Mouse (Mus musculus): ENCODE measurements around the gene Trio.

Trio gene

DNA sequence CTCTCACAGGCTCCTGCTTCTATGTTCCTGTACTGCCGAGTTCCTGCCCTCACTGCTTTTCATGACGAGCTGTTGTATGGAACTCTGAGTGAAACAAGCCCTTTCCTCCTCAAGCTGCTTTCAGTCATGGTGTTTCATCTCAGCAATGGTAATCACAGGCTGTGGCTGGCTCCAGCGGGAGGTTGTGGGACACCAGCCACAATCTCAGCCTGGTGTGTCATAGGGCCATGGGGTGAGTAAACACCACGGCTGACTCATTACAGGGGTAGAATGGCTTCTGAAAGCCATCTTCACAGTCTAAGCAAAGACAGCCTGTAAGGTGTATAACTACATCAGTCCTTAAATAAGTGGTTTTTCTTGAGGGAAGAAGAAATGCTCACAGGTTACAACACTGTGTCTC, 175.7 kb downstream of the Trio start:
- in situ Hi-C loops (cut with MboI, MseI), result loop anchor here (5.0 to 25.0 kb wide), 2 partner anchors 93 to 188 kb away; no protein-coding TSS in a partner anchor

DNA sequence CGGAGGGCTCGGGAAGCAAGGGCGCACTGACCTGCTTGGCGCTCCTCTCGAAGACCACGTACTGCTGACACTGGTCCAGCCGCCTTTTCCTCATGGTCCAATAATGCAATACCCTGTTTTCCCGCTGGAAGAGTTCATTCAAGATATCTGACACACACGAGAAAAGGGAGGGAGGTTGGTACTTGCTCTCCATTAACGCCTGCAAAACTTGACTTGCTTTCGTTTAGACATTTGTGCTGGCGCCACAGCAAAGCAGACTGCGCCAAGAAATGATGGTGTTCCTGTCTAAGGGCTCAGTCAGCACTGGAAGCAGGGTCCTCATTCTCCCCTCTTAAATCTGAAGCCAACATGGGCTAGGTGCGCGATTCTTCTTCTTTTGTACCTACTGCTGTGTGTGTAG, 184.0 kb downstream of the Trio start:
- in situ Hi-C loops (cut with MboI, MseI), result loop anchor here (25.0 kb wide), 1 partner anchor 179 kb away; no protein-coding TSS in a partner anchor

DNA sequence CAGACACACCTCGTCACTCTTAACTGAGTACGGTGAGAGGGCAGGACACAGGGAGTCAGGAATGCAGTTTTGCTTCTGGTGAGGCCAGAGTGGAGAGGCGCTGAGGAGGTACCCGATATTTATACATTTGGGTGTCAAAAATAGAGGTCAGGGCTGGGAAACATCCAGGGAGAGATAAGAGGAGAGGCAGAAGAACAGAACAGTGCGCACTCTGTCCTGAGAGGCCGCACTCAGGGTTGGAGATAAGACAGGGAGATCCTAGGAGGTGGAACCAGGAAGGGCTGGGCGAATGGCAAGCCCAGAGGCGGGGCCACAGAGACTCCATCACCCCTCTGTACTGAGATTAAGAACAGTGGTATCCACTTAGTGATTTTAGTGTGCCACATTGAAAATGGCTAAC, 185.1 kb downstream of the Trio start:
- in situ Hi-C loops (cut with MboI, MseI), result loop anchor here (25.0 kb wide), 1 partner anchor 178 kb away; no protein-coding TSS in a partner anchor

DNA sequence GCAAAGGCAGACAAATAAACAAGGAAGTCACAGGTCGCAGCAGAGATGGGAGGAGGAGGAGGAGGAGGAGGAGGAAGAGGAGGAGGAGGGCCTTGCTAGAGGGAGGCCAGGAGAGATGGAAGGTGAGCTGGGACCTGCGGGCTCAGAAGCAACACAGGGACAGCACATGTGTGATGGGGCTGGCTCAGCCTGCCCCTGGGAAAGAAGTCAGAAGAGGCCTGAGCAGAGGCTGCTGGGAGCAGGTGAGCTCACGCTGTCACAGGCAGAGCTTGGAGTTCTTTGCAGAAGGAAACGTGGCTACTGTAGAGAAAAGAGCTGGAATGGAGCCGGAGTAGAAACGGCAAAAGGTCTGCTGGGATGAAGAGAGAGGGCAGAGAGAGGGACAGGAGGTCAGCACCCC, 185.5 kb downstream of the Trio start:
- in situ Hi-C loops (cut with MboI, MseI), result loop anchor here (25.0 kb wide), 1 partner anchor 178 kb away; no protein-coding TSS in a partner anchor

DNA sequence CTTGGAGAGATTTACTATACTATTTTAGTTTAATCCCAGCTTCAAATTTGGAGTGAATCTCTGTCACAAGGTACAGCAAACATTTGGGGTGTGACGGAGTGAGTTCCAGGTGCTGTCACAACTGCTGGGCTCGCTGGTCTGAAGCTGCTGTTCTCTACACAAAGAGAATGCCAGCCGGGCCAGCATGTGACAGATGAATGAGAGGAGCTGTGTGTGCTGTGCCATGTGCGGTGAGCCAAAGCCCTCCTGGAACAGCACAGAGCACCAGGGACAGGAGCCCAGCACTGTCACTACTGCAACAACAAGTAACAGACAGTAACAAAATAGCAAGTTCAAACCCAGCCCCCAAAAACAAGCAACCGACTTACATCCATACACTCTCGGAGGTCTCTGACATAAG, 194.0 kb downstream of the Trio start:
- in situ Hi-C loops (cut with MboI, MseI), result loop anchor here (25.0 kb wide), 1 partner anchor 169 kb away; no protein-coding TSS in a partner anchor

DNA sequence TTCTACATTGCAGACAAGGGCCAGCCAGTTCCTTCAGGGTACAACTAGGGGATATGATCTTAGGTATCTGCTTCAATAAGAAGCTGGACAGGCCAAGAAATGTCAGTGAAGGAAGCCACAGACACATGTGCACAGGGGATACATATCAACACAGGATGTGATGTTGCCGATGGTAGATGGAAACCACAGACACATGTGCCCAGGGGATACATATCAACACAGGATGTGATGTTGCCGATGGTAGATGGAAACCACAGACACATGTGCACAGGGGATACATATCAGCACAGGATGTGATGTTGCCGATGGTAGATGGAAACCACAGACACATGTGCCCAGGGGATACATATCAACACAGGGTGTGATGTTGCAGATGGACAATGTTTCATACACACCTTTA, 197.8 kb downstream of the Trio start:
- in situ Hi-C loops (cut with MboI, MseI), result loop anchor here (25.0 kb wide), 1 partner anchor 166 kb away; no protein-coding TSS in a partner anchor

DNA sequence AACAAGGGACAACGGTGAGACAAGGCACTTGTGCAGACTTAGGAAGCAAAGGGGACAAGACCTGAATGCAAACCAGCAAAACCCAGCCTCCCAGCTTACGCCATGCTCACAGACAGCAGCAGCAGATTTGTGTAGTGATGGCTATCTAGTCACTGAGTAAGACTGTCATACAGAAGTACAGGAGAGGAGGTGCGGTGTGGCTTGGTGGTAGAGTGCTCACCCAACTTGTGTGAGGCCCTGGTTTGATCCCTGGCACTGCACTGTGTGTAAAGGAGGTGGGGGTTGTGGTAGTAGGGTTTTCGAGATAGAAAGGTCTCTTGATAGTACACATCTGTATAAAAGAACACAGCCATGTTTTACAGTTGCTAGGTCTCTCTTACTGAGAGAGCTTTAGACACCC, 198.8 kb downstream of the Trio start:
- in situ Hi-C loops (cut with MboI, MseI), result loop anchor here (25.0 kb wide), 1 partner anchor 165 kb away; no protein-coding TSS in a partner anchor

DNA sequence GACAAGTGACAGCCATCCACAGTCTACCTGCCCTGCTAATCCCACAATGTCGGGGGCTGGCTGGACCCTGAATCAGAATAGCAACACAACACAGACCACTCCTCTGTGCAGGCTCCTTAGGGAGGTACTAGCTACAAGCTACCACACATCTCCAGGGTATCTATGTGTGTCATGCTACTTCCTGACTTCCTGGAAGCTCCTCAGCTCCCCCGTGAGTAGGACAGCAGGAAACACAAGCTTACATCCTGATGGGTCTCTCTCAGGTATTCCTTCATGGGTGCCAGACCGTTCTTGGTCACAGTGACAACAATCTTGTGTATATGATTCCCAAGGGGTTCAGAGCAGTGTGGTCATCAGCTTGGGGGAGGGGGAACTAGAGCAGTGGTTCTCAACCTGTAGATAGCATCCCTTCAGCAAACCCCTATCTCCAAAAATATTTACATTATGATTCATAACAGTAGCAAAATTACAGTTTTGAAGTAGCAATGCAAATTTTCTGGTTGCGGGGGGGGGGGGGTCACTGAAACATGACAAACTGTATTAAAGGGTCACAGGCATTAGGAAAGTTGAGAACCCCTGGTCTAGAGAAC, 199.5 kb downstream of the Trio start:
- in situ Hi-C loops (cut with MboI, MseI), result loop anchor here (25.0 kb wide), 1 partner anchor 164 kb away; no protein-coding TSS in a partner anchor

DNA sequence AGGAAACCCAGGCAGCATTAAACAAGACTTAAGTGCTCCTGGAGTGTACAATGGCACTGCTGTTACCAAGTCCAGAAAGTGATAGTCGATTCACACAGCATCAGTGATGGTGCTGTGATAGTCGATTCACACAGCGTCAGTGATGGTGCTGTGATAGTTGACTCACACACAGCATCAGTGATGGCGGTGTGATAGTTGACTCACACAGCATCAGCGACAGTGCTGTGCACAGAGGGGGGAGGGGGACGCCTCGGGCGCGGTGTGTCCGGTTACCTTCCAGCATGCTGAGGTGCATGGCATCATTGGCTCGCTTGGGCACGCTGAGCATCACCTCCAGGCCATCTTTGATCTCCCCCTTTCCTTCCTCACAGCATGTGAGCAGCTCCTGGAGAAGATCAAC, 200.3 kb downstream of the Trio start:
- in situ Hi-C loops (cut with MboI, MseI), result loop anchor here (25.0 kb wide), 1 partner anchor 163 kb away; no protein-coding TSS in a partner anchor

DNA sequence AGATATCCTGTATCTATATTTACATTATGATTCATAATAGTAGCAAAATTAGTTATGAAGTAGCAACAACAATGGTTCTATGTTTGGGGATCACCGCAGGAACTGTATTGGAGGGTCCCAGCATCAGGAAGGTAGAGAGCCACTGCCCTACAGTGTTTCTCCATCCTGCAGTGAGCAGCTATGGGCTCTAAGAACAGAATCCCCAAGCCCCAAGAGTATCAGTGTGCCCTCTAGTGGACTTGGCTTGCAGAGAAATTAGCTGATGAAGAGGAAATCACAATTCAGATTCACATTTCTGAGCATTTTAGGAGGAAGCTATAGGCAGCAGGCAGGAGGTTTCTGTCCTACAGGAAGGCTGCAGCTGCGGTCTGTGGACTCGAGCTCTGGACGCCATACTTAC, 202.1 kb downstream of the Trio start:
- in situ Hi-C loops (cut with MboI, MseI), result no loop called here

DNA sequence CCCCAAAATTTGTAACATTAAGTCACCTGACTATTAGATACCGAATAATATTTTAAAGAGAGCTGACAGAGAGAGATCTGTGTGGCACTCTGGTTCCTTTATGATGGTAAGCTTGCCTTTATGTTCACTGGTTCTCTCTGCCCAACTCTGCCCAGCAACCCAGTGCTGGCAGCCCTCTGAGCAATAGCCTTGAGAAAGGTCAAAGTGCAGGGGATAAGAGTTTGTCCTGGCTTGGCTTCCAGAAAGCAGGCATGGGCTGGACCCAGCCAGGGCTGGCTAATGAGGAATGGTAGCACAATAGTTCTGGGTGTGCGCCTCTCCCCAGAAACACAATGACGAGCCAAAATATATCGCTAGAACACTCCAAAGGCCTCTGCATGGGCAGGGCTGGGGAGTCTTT, 203.2 kb downstream of the Trio start:
- in situ Hi-C loops (cut with MboI, MseI), result no loop called here

DNA sequence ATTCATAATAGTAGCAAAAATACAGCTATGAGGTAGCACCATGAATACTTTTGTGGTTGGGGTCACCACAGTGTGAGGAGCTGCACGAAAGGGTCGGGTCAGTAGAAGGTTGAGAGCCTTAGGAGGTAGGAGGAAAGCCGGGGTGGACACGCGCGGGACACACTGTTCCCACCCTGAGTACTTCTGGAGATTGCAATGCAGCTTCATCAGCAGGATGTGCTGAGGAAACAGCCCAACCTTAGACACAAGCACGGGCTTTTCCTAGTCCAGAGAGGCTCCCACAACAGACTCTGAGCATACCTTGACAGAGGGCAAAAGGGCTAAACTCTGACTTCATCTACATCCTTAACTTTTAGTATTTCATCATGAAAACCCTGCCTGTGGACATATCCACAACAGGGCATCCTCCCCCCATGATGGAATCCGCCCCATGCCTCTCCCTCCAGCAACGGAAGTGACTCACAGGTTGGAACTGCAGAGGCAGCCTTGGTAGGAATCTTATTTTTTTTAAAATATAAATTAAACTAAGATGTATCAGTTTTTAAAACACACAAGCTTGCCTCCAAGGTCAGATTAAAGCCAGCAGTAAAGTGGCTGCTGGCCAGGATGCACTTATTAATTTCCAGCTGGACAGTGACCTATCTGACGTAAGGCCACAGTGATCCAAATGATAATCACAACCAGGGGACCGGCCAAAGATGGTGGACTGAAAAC, 203.8 kb downstream of the Trio start:
- in situ Hi-C loops (cut with MboI, MseI), result no loop called here

DNA sequence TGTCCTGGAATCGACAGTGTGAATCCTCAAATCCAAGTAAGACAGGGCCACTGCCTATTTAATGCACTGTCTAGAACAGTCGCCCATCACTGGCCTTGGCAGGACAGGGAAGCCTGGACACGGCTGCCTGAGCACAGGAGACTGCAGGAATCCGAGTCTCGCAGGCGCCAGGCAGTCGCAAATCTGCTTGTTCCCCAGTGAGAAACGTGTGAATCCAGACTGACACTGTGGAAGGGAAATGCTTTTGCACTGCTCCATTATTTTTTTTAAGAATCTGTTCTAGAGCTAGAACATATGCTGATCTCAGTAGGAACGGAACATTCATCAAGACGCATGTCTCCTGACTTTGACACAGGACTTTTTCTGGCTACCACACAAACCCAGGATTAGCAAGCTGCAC, 208.6 kb downstream of the Trio start:
- in situ Hi-C loops (cut with MboI, MseI), result no loop called here

DNA sequence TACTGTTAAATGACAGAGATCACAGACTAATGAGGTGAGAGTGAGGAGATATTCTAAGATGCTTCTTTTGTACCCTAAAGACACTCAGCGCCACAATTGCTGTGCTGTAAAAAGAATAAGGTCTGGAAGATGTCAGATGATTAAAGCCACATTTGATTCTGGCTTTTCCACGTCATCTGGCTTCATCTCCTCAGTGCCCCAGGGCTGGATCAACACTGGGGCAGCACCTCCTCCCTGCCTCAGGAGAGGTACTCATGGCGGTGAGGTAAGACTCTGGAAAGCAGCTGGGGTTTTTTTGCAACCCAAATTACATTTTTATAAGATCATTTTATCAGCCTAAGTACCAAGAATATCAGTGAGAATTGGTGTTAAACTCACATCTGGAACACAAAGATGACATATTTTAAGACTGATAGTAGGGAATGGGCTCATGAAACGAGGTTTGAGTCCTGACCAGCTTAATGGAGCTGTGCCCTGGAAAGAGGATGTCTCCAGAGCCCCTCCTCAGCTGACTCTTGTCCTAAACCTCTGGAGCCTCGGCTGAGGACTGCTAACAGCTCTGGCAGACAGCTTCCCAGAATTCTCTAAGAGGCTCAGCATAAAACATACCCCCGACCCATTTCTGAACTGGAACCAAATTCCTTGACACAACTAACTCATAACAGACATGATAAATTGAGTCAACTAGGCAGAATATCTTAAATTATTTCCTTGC, 210.8 kb downstream of the Trio start:
- in situ Hi-C loops (cut with MboI, MseI), result no loop called here

DNA sequence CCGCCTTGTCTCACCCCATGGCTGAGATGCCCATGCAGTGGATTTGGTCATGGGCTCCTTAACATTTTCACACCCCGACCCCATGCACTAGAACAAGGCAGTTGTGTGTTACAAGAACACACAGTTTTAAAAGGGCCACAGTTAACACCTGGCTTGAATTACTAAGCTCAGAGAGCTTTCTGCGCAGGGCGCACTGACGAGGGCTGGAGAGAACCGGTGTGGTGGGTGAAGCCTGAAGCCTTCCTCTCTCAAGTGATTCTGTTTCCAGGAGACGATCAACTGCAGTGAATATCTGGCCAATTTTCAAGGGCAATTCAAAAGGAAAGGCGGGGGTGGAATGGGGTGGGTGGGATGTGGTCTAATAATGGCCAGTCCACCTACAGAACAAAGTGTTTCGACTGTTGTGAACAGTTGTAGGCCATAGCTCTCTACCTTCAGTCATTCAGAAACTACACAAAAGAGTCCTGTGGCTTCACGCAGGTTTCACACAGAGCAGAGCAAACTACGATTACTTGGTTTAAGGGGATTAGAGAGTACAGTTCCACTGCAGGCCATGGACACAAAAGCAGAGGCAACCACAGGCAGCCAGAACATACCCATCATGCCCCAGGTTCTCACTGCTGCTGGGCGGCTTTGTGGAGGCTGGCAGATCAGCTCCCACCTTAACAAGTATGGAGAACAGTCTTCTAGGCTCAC, 214.7 kb downstream of the Trio start:
- in situ Hi-C loops (cut with MboI, MseI), result no loop called here

DNA sequence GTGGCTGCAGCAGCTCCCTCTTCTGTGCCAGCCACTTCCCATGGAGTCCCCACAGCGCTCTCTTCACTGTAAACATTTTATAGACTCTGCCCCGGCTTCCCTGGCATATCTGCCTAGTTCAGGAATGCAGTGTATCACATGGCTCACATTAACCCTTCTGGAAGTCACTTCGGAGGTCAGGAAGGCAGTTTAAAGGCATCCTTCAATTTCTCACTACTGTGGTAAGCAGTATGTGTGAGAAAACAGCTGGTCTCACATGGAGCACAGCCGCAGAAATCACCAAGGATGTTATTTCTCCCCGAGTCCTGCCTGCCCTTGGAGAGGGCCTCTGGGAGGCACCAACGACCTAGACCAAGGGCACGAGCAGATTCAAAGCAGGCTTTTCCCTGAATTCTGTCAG, 215.4 kb downstream of the Trio start:
- in situ Hi-C loops (cut with MboI, MseI), result no loop called here

DNA sequence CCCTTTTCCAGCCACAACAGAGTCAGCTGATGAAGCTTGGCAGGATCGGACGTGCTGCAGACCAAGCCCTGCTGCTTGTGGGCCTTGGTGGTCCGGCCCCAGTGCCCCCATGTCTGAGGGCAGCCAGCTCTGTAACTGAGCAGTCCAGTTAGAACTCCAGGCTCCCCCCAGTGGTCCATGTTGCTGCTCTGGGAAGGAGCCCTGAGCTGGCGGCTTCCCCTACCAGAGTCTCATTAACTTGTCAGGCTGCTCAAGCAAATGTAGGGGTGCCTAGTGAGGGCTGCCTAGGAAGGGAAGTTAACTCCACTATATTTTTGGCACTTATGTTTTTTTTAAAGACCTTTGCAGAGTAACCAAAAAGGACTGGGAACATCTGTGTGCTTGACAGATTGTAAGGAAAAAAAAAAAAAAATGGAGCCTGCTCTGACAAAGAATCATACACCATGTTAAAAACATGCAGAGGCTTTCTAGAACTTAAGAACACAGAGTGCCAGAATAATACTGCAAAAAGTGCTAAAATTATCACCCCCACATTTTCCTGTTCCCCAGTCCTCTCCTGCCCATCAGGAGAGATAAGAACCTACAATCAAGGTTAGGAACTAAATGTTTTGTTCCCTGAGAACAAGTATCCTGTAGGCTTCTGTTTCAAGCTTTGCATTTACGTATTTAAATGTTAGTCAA, 216.9 kb downstream of the Trio start:
- in situ Hi-C loops (cut with MboI, MseI), result no loop called here

DNA sequence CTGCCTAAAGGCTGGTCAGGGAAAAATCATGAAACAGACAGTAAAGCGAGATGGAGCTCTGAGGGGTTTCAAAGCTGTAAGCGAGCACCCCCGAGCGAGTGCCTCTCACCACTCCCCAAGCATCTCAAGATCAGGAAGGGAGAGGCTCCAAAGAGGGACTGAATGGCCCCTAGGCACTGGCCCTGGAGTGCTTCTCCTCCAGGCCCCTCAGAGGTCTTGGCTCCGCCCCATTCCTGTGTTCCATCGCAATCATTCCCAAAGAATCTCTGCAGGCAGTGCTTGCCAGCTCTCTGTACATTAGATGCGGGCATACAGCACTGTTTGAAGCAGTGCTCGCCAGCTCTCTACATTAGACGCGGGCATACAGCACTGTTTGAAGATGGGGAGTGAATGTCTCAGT, 219.4 kb downstream of the Trio start:
- in situ Hi-C loops (cut with MboI, MseI), result no loop called here

DNA sequence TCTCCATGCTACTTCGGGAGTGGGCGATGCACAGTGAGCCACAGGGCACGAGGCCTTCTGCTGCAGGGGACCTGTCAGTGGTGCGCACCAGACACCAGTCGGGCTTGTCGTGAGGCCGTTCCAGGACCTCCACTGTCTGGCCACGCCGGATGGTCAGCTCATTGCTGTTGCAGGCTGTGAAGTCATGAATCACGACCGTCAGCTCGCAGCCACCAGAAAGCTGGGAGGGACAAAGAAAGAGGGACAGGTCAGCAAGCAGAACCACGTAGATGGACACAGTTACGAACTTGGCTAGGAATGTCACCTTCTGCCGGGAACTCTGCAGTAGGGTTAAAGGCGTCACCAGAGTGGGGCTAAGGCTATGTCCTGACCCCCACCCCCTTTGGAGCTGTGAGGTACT, 220.0 kb downstream of the Trio start:
- in situ Hi-C loops (cut with MboI, MseI), result no loop called here

DNA sequence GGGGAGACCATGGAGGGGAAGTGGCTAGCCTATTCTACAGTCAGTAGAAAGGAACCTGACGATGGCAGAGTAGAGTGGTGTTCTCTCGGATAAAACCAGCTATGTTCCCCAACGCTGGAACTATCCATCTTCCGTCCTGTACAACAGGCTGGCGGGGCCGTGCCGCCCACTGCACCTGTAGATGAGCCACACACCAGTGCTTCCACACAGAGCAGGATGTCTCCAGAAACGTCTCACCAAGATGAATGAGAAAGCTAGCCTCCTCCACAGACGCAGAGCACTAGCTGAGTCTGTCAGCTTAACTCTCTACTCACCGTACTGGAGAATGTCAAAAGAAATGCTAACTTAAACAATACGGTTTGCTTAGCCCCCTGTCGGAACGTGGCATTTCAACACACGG, 221.2 kb downstream of the Trio start:
- in situ Hi-C loops (cut with MboI, MseI), result no loop called here
